Mouse (Mus musculus) testis, adult 2 months (tissue): ENCODE data around the gene Tprg.

Experiments used
- CTCF ChIP-seq: fragments of 200-500 bp; IDR thresholded peaks from 2 replicates; pipeline ENCODE4 v1.5.1; 2012; ENCODE audit warnings: low read depth, mild to moderate bottlenecking, inconsistent platforms, low read length, moderate library complexity; ENCODE audit not compliant: control insufficient read depth, insufficient read depth, insufficient replicate concordance
- POLR2A ChIP-seq: fragments of 200-500 bp; IDR thresholded peaks from 2 replicates; pipeline ENCODE4 v1.6.1; 2012; ENCODE audit warnings: low read depth, mild to moderate bottlenecking, inconsistent platforms, low read length, moderate library complexity; ENCODE audit not compliant: control insufficient read depth

DNA sequence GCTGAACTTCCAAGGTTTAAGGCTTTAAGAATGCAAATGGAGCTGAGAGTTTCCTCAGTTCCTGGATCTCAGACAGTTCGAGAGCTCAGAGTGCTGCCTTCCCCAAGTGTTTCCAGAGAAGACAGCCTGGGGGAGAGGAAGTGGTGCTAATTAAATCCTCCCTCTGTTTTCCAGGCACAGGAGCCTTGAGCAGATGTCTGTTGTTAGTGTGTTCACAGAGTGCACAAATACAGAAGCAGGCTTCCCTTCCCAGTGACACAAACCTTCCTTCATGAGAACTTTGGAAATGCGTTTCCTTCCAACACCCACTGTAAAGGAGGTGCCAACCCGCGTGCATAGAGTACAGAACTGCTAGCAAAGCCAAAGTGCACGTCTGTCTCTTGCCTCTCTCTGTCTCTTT is 27.4 kb downstream of the Tprg start:
- TF ChIP-seq CTCF, result no peak
- no peak for TF ChIP-seq POLR2A
